Mouse (Mus musculus): ENCODE results near the gene Cyp46a1. TPM values are rescaled to one million over a fixed set of nuclear protein-coding genes. Genes with fewer than 3 reads are reported as not detected.

The Cyp46a1 gene
- total and polyA plus RNA-seq, 2 experiments from 2014 or later: 36.3 to 46.2 TPM

DNA sequence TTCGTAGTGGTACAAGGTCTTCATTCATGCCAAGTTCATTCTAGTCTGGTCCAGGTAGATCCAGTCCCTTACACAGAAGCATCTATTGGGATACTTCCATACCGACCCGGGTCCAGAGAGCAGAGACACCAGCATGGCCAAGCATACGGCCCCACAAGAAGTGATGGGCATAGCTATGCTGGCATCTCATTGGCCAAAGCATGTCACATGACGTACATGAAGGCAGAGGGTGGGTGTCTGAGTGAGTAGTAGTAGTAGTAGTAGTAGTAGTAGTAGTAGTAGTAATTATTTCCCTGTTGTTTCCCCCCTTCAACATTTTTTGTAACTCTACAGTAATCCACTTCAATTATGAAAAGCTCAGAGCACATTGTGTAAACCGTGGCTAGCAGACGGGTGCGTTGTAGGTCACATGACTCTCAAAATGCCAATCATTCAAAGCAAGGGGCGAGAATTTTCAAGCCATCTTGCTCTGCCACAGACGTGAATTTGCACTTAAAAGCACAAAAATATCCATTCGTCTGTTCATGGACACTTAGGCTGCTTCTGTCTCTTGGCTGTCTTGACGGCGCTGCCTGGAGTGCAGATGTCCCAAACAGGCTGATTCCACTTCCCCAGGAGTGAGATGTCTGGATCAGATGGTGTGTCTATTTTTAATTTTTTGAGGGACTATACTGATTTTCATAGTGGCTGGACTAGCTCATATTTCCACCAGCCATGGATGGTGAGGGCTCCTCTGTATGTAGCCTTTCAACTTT is 44.4 kb downstream of the Cyp46a1 start:
- Histone ChIP-seq H3K9ac (replicated peaks; ENCODE audit: low read length) (no peak overlapping the region), H3K27ac (no peak overlapping the region), H3K27me3 (ENCODE audit: insufficient read depth, low read length) (no peaks in the 10 kb centered on the region), H3K4me1 (ENCODE audit: insufficient read depth, low read length) (no peaks in the 10 kb centered on the region), H3K4me3 (ENCODE audit: low read length) (no peak overlapping the region), H3K36me3 (ENCODE audit: insufficient read depth, low read length) (no peaks in the 10 kb centered on the region), H3K4me2 (ENCODE audit: low read depth, low read length) (no peak overlapping the region), H3K9me3 (ENCODE audit: low read length) (no peaks in the 10 kb centered on the region)
- no peak for TF ChIP-seq CTCF (IDR thresholded peaks at IDR 0.05; ENCODE audit: low read depth)
- WGBS: 82% methylated on average over 13 of the region's 13 CpGs
- no peak for DNase-seq (ENCODE audit: low spot score)
- ATAC-seq: no peak

DNA sequence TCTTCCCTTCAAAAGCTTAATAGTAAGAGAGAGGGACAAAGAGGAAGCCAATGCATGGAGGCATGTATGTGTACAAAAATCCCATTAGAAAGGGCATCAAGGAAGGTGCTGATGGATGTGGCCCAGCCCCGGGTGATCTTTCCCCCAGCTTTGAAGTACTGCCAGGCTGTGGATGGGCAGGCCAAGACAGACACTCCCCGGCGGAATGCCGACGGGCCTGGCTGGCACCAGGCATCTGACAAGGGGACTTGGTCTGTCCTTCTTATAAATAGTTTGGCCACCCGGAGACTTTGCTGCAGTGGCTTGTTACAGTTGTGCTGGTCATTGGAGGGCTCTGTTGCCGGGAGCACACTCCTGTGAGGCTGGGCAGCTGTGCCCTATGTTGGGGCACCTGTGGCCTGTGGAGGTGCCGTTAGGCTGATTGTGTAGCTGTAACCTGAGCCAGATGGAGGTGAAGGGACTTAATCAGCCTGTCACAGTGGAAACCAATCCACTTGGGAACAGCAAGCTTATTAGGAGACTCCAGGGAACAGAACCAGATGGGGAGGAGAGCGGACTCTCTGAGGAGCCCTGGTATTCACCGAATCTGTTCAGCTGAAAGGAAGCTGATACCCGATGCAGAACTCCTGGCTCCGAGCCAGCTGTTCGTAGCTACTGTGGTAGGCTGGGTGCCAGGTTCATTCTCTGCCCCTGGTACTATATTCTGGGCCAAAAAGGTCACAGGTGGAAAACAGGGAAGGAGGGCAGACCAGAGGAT is 52.5 kb downstream of the Cyp46a1 start:
- H3K27me3 ChIP-seq (ENCODE audit: insufficient read depth, low read length): no peaks in the 10 kb centered on the region
- TF ChIP-seq CTCF (IDR thresholded peaks at IDR 0.05; ENCODE audit: low read depth): no peak
- no peaks in the 10 kb centered on the region for H3K9me3 ChIP-seq (ENCODE audit: low read length)
- no peaks in the 10 kb centered on the region for H3K36me3 ChIP-seq (ENCODE audit: insufficient read depth, low read length)
- peak; percentile 74 for DNase-seq (ENCODE audit: low spot score)
- 23% methylated on average over 13 of the region's 13 CpGs for WGBS
- H3K9ac ChIP-seq (replicated peaks; ENCODE audit: low read length): no peak overlapping the region
- H3K4me2 ChIP-seq (ENCODE audit: low read depth, low read length): no peak overlapping the region
- no peak overlapping the region for H3K4me3 ChIP-seq (ENCODE audit: low read length)
- H3K27ac ChIP-seq: no peak overlapping the region
- ATAC-seq: peak; percentile 62; the same call in 1 of the 2 replicates
- 0 out of 2 replicates have a peak, but pooled peaks cover 11% of the 10 kb centered on the region for H3K4me1 ChIP-seq (ENCODE audit: insufficient read depth, low read length)

DNA sequence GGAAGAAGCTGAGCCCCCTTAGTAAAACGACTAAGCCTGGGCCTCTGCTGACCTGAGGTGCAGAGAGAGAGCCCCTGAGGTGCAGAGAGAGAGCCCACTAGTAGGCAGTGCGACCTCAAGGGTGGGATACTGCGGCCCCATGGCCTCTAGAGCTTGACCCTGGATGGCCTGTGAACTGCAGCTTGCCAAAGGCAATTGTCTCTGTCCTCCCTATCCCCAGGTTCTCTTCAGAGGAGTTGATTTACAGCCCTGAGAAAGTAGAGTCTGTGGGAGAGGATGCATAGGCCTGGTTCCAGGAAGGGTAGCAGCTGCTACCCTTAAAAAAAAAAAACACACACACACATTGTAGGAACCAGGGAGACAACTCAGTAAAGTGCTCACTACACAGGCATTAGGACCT is 55.5 kb downstream of the Cyp46a1 start:
- Histone ChIP-seq H3K9ac (replicated peaks; ENCODE audit: low read length) (no peak overlapping the region), H3K4me2 (ENCODE audit: low read depth, low read length) (no peak overlapping the region), H3K4me3 (ENCODE audit: low read length) (no peak overlapping the region), H3K27me3 (ENCODE audit: insufficient read depth, low read length) (no peaks in the 10 kb centered on the region), H3K9me3 (ENCODE audit: low read length) (no peaks in the 10 kb centered on the region), H3K36me3 (ENCODE audit: insufficient read depth, low read length) (no peaks in the 10 kb centered on the region), H3K4me1 (ENCODE audit: insufficient read depth, low read length) (peaks cover 17% of the 10 kb centered on the region; the same call in 1 of the 2 replicates), H3K27ac (no peak overlapping the region)
- WGBS: 35% methylated on average over 3 of the region's 3 CpGs
- no peak for ATAC-seq
- DNase-seq (ENCODE audit: low spot score): no peak
- TF ChIP-seq CTCF (IDR thresholded peaks at IDR 0.05; ENCODE audit: low read depth): no peak

DNA sequence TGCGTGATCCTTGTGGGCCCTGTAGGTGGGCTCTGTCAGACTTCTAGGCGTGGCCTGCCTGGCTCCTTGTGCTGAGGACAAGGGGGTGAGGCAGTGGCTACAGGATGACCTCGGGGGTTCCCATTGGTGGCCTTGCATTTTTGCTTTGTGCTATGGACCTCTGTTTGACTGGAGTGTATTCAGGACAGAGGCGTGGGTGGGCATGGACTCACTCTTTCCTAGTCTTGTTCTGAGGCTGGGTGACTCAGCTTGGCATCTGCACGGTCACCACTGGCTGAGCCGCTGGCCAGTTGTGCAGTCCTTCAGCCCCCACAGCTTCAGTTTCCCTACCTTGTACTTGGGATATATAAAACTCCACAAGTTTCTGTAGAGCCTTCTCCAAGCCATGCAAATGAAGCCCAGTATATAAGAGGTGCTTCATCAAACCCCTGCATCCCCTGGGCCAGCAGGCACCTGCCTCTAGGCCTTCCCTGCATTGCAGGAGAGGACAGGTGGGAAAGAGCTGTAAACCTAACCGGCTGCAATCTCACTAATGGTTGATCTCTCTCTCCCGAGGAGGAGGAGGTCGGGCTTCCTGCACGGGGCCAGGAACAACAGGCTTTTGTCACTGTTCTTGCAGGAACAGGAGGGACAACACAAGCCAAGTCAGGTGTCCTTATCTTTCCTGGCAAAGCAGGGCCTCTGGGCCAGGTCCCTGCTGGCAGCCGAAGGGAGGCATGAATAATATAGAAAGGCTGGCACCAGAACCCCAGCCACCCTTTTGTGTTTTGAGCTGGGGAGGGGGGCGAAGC is 58.3 kb downstream of the Cyp46a1 start:
- Histone ChIP-seq H3K9me3 (ENCODE audit: low read length) (no peaks in the 10 kb centered on the region), H3K9ac (replicated peaks; ENCODE audit: low read length) (no peak overlapping the region), H3K4me2 (ENCODE audit: low read depth, low read length) (no peak overlapping the region), H3K27ac (no peak overlapping the region), H3K27me3 (ENCODE audit: insufficient read depth, low read length) (no peaks in the 10 kb centered on the region), H3K4me1 (ENCODE audit: insufficient read depth, low read length) (peaks cover 25% of the 10 kb centered on the region), H3K36me3 (ENCODE audit: insufficient read depth, low read length) (no peaks in the 10 kb centered on the region), H3K4me3 (ENCODE audit: low read length) (no peak overlapping the region)
- DNase-seq (ENCODE audit: low spot score) (no peak), ATAC-seq (no peak)
- TF ChIP-seq CTCF (IDR thresholded peaks at IDR 0.05; ENCODE audit: low read depth): no peak
- whole genome bisulfite sequencing: 66% methylated on average over 12 of the region's 12 CpGs

DNA sequence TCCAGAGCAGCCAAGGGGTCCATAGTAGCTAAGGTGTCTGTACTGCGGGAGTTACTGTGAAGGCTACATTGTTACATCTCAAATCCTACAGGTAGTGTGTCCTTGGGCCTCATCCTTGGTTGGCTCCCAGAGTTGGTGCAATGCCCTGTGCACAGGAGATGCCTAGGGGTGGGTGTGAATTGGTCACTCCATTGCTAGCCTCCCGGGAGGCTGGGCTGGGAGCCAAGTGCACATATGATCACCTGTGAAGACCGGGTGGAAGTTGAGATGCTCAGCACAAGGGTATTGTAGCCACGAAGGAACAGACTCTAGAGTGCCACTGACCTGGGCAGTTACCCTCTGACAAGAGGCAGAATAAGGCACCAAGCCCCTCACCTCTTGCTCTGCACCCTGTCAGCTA is 58.9 kb downstream of the Cyp46a1 start:
- ATAC-seq (no peak), DNase-seq (ENCODE audit: low spot score) (no peak)
- Histone ChIP-seq H3K9me3 (ENCODE audit: low read length) (no peaks in the 10 kb centered on the region), H3K4me3 (ENCODE audit: low read length) (no peak overlapping the region), H3K4me1 (ENCODE audit: insufficient read depth, low read length) (peaks cover 30% of the 10 kb centered on the region), H3K27me3 (ENCODE audit: insufficient read depth, low read length) (no peaks in the 10 kb centered on the region), H3K4me2 (ENCODE audit: low read depth, low read length) (no peak overlapping the region), H3K36me3 (ENCODE audit: insufficient read depth, low read length) (no peaks in the 10 kb centered on the region), H3K27ac (no peak overlapping the region), H3K9ac (replicated peaks; ENCODE audit: low read length) (no peak overlapping the region)
- TF ChIP-seq CTCF (IDR thresholded peaks at IDR 0.05; ENCODE audit: low read depth): no peak
- WGBS: 69% methylated on average over 4 of the region's 4 CpGs

DNA sequence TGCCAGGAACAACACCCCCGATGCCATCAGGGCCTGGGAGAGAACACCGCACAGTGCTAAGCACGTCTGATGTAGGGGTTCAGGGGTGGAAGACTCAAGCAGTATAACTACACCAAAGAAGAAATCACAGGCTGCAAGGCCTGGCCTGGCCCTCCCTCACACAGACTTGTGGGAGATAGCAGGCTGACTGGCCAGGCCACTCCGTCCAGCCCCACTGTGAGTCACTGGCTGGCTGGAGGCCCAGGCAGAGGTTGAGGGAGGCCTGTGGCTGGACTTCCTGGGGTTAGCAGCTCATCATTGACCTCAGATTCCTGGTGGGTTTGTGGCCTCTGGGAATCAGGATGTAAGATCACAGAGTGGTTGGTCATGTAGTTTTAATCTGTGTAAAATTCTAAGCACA is 59.5 kb downstream of the Cyp46a1 start:
- Histone ChIP-seq H3K9me3 (ENCODE audit: low read length) (no peaks in the 10 kb centered on the region), H3K36me3 (ENCODE audit: insufficient read depth, low read length) (no peaks in the 10 kb centered on the region), H3K9ac (replicated peaks; ENCODE audit: low read length) (no peak overlapping the region), H3K4me2 (ENCODE audit: low read depth, low read length) (no peak overlapping the region), H3K4me3 (ENCODE audit: low read length) (no peak overlapping the region), H3K4me1 (ENCODE audit: insufficient read depth, low read length) (peaks cover 30% of the 10 kb centered on the region), H3K27ac (no peak overlapping the region), H3K27me3 (ENCODE audit: insufficient read depth, low read length) (no peaks in the 10 kb centered on the region)
- 70% methylated on average over 4 of the region's 4 CpGs for WGBS
- DNase-seq (ENCODE audit: low spot score) (peak; percentile 35), ATAC-seq (no peak)
- no peak for TF ChIP-seq CTCF (IDR thresholded peaks at IDR 0.05; ENCODE audit: low read depth)

Data from hindbrain, postnatal 0 days (tissue).